Mouse (Mus musculus) liver, adult (tissue): ENCODE measurements around the gene Sp2.

Experiments used
- GATA4 ChIP-seq: IDR thresholded peaks from 2 replicates; pipeline ENCODE4 v1.6.1; 2014; ENCODE audit warnings: mild to moderate bottlenecking, low read length; ENCODE audit not compliant: insufficient replicate concordance

The Sp2 gene

GRCm38 (mm10) chr11:96926587-96926986 is 56.2 kb downstream of the Sp2 start:
- no peak for TF ChIP-seq GATA4

GRCm38 (mm10) chr11:96925469-96926148 is 57.1 kb downstream of the Sp2 start:
- no peak for TF ChIP-seq GATA4

GRCm38 (mm10) chr11:96924861-96925260 is 57.9 kb downstream of the Sp2 start:
- no peak for TF ChIP-seq GATA4

GRCm38 (mm10) chr11:96919003-96919402 is 63.8 kb downstream of the Sp2 start:
- TF ChIP-seq GATA4 = no peak

- no peak for TF ChIP-seq GATA4
Measured at GRCm38 (mm10) chr11:96917415-96917814, 65.3 kb downstream of the Sp2 start.

- no peak for TF ChIP-seq GATA4
Measured at GRCm38 (mm10) chr11:96916885-96917396, 65.8 kb downstream of the Sp2 start.

GRCm38 (mm10) chr11:96916044-96916884 is 66.5 kb downstream of the Sp2 start, which contains the start of gene Cdk5rap3:
Gene Cdk5rap3 (minus strand): TSS chr11:96916496.
- no peak for TF ChIP-seq GATA4

GRCm38 (mm10) chr11:96912682-96913081 is 70.1 kb downstream of the Sp2 start:
- no peak for TF ChIP-seq GATA4

- TF ChIP-seq GATA4 = no peak
Measured at GRCm38 (mm10) chr11:96910003-96910402, 72.8 kb downstream of the Sp2 start.

- TF ChIP-seq GATA4 = no peak
Measured at GRCm38 (mm10) chr11:96908594-96908993, 74.2 kb downstream of the Sp2 start.

GRCm38 (mm10) chr11:96906431-96907161 is 76.2 kb downstream of the Sp2 start:
- no peak for TF ChIP-seq GATA4
